Mouse (Mus musculus): ENCODE data around the gene Olfr215.
A peak's percentile ranks its signal among the peaks of the same experiment; 100 is the strongest.
"Not testable (repeated sequence)": the region's sequence is repeated elsewhere in the genome, so short reads cannot be mapped to it uniquely, and the experiment has no call there.

Olfr215 gene

DNA sequence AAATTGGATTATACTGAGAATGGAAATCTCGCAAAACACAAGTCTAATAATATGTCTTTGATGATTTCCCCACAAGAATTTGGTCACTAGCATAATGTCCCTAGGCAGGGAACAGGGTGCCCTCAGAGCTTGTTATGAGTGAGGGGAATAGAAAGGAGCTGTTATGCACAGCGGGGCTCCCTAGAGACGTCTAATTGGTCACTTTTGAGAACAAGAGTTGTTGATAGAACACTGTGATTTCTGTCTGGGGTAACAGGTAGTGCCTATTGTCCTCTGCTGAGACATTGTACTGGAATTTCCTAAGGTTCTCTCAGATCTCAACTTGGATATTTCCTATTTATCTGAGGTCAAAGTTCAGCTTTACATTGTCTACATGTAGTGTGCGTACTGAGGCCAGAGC is at the start of gene Olfr215:
Olfr215 (minus strand) TSS at position 101 of the 400 bp plus-strand sequence.
- DNase-seq (ENCODE audit: low read depth, low spot score) = no peak

GRCm38 (mm10) chr6:116632129-116632528 is 48.1 kb upstream of the Olfr215 start:
- peak; percentile 61 for DNase-seq (ENCODE audit: low read depth, low spot score)

- DNase-seq (ENCODE audit: low read depth, low spot score) = no peak
Measured at GRCm38 (mm10) chr6:116629766-116630165, 45.8 kb upstream of the Olfr215 start.

DNA sequence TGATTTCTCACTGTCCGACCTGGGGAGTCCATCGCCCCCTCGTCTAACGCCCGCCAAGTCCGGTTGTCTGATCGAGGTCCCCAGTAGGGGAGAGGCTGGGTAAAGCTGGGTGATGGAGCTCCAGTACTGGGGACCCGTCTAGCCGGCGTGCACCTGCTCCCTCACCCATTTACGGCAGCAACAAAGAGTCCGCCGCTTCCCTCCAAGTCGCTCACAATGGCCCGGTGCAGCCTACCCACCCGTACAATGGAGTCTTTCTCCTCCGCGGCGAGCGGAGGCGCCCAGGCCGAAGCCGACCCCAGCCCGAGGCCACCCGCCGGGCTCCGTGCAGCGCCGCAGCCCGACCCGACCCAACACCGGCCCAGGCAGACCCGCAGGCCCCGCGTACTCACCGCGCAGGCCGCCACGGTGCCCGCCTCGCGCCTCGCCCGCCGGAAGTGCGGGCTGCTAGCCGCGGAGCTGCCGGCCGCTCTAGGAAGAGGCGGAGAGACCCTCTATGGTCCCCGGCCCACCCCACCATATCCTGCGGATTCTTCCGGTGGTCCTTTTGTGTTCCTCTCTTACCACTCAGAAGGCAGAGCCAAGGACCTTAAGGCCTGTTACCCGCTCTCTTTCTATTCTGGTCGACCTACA is 44.7 kb upstream of the Olfr215 start, which contains the start of gene Zfp422:
Zfp422 (minus strand) TSS at position 461 of the 633 bp plus-strand sequence.
- peak; percentile 79 for DNase-seq (ENCODE audit: low read depth, low spot score)

GRCm38 (mm10) chr6:116628095-116628494 is 44.1 kb upstream of the Olfr215 start:
- DNase-seq (ENCODE audit: low read depth, low spot score) = no peak

- DNase-seq (ENCODE audit: low read depth, low spot score) = not testable (repeated sequence)
Measured at GRCm38 (mm10) chr6:116626417-116626816, 42.4 kb upstream of the Olfr215 start.

DNA sequence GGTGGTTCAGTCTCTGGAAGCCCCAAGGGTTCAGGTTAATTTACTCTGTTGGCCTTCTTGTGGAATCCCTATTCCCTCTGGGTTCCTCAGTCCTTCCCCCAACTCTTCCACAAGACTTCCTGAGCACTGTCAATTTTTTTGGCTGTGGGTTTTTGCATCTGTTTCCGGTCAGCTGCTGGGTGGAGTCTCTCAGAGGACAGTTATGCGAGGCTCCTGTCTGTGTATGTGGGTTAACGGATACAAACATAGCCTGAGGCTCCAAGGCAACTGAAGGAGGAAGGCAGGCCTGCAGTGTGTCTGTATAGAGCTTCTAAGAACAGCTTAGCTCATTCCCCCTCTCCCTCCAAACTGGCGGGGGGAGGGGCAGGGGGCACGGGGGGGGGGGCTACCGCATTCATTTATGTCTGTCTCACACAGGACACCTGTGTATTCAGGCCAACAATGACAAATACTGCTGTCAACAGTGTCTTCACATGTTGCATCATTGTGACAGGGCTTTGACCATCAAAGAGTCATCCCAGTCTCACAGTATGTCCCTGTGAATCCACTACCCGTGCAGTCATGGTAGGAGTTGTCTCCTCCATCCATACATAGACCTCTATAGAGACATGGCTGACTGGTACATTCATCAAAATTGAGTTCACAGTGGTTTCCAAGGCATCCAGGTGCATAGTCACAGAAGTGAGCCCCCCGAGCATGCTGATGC is 37.5 kb upstream of the Olfr215 start:
- DNase-seq (ENCODE audit: low read depth, low spot score) = no peak

DNA sequence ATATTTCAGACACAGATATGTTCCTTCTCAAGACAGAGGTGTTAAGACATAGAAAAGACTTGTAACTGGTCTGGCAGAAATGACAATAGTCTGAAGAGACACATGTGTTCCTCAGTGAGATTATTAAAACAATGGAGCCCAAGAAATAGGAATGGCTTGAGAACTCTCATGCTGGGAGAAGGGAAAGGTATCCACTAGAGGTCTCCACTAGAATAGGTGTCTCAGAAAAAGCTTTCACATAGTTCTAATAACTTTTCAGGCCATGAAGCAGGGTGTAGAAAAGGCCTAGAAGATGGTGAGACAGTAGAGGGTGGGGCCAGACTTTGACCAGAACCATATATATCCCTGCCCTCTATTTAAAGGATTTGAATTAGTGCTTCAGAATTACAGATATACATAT is 34.1 kb upstream of the Olfr215 start:
- no peak for DNase-seq (ENCODE audit: low read depth, low spot score)

DNA sequence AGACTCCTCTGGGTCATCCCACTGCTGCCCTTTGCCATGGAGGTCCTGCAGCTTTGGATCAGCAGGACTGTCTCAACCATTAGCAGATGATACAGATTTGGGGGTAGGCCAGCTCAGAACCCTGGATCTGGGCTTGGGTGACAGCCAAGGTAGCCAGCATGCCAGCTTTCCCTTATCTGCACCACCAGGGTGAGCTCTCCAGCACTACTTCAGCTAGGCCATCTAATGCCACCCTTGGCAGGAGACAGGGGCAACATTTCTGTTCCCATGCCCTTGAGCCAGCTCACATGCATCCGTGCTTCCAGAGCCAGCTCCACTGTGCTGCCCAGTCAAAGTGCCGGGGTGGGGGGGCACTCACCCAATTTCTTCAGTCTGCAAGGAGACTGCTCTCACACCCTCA is 31.7 kb upstream of the Olfr215 start:
- DNase-seq (ENCODE audit: low read depth, low spot score) = no peak

DNA sequence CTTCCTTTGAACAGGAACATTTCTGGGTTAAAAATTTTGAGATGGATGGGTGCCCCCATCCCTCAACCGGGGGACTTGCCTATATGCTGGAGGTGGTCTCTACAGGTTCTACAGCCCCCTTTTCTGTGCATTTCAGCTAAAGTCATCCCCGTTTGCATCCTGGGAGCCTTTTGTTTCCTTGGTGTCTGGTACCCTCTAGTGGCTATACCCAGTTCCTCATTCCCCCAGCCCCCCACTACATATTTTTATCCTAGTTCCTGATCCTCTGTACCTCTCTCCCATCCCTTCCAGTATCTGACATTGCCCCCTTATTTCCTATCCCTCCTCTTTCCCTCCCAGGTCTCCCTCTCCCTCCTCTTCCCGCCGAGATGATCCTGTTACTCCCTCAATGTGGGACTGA is 23.2 kb upstream of the Olfr215 start:
- no peak for DNase-seq (ENCODE audit: low read depth, low spot score)

DNA sequence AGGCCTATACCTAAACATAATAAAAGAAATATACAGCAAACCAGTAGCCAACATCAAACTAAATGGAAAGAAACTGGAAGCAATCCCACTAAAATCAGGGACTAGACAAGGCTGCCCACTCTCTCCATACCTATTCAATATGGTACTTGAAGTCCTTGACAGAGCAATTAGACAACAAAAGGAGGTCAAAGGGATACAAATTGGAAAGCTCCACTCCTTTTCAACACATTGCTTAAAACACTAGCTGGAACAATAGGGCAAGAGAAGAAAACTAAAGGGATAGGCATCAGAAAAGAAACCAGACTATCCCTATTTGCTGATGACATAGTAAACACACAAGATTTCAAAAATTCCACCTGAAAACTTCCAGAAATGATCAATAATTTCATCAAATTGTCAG is 17.0 kb upstream of the Olfr215 start:
- DNase-seq (ENCODE audit: low read depth, low spot score) = not testable (repeated sequence)

- DNase-seq (ENCODE audit: low read depth, low spot score) = peak; percentile 35
Measured at GRCm38 (mm10) chr6:116569834-116570233, 14.2 kb downstream of the Olfr215 start.

DNA sequence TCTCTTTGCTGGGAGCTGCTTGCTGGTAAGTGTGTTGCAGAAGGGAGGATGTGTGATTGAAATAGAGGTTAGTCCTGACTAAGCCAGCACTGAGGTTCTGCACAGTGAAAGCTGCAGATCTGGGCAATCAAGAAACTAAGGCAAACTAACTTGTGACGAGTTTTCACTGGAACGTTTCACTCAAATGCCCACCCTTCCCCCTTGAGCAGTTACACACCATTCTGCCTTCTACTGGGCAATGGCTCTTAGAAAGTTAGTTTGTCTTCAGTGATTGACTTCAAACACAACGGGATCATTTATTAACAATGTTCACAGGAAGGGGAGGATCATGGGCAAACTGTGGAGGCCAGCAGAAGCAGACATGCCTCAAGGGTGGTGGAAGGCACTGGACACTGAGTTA is 29.0 kb downstream of the Olfr215 start:
- no peak for DNase-seq (ENCODE audit: low read depth, low spot score)

DNA sequence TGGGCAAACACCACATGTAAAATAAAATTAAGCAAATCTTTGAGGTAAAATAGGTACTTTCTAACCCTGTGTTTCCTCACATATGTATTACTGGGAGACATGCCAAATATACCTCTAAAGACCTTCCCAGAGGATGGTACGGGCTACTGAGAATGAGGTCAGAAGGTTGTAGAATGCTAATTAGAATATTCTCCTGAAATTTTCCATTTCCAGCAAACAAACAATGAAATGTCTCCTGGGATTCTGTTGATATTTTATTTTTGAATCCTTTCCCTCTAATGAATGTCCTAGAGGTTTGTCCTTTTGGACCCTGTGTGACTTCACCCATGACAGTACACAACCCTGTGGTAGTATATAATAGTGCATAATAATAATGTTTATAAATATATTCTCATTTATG is 30.1 kb downstream of the Olfr215 start, which contains the start of gene Olfr214:
Olfr214 (plus strand) TSS at position 301 of the 400 bp plus-strand sequence.
- no peak for DNase-seq (ENCODE audit: low read depth, low spot score)

DNA sequence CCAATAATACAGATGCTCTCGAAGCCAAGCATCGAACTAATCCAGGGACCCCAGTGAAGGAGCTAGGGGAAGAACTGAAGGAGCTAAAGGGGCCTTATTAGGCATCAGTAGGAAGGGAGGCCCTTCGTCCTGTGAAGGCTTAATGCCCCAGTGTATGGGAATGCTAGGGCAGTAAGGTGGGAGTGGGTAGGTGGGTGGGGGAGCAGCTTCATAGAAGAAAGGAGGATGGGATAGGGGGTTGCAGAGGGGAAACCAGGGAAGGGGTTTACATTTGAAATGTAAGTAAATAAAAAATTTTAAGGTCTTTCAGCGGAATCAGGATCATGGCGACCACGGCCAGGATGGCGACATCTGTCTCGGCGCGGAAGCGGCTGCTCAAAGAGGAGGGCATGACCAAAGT is 33.2 kb downstream of the Olfr215 start, which contains the start of gene Gm5580:
Gm5580 (plus strand) TSS at position 301 of the 400 bp plus-strand sequence.
- not testable (repeated sequence) for DNase-seq (ENCODE audit: low read depth, low spot score)

- DNase-seq (ENCODE audit: low read depth, low spot score) = no peak
Measured at GRCm38 (mm10) chr6:116542500-116542899, 41.5 kb downstream of the Olfr215 start.

DNA sequence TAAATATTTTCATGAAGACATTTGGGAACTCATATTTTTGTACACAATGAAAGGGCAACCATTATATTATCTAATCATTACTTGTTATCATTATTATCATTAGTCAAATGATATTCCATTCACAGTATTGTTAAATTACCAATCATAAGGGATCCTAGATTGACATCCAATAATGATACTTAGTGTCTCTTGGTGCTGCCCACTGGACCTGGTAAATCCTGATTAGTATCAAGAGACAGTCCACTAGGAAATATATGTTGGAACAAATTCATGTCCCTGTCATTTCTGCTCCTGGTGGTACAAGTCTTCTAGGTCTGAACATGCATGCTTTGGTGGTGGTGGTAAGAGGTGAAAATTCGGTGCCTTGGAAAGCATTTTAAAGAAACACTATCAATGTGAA is 45.8 kb downstream of the Olfr215 start, which contains the start of gene Olfr213:
Olfr213 (plus strand) TSS at position 301 of the 400 bp plus-strand sequence.
- no peak for DNase-seq (ENCODE audit: low read depth, low spot score)
